Mouse (Mus musculus) liver, adult 2 months (tissue): Measurements from ENCODE around the gene Mien1.

Experiments
- CTCF ChIP-seq: fragments of 200-500 bp; IDR thresholded peaks from 2 replicates; pipeline ENCODE4 v1.5.1; 2011; ENCODE audit warnings: low read depth, low read length, control low read depth
- POLR2A ChIP-seq: fragments of 200-500 bp; IDR thresholded peaks from 2 replicates; pipeline ENCODE4 v1.6.1; 2011; ENCODE audit warnings: low read length, control low read depth; ENCODE audit not compliant: insufficient read depth; ENCODE audit errors: extremely low read depth

GRCm38 (mm10) chr11:98479026-98479939 is 40.5 kb upstream of the Mien1 start:
- TF ChIP-seq CTCF = no peak
- TF ChIP-seq POLR2A = no peak
